Comparison of ENCODE assay signal across 9 mouse cellular contexts in the genomic region with DNA sequence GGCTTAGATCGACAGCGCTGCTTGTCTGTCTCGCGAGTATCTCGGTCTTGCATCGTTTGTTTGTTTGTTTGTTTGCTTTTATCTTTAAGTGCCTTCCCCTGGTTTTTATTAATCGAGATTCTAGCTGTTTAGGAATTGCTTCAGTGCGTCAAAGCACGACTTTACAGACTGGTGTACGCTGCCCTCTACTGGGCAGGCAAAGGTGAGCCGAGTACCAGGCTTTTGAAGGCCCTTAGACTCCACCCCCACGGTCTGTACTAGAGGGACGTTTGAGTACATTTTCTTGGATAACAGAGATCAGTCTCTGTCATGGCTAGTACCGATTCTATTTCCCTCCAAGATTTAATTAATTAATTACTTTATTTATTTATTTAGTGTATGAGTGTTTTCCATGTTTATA. TPM values are rescaled to one million over a fixed set of nuclear protein-coding genes. Genes with fewer than 3 reads are reported as not detected.
DNase-seq lines count a peak whose midpoint lies in the region; ATAC-seq and TF ChIP-seq lines count a peak whose summit lies in the region.
"Had no signal": no experiment of that assay in that cellular context is flagged by ENCODE, and none has a peak within 500 bp of the region (broad histone marks: within the 10 kb centered on the region; RNA-seq: fewer than 3 reads in every experiment).

No protein-coding gene starts in this region.

- no peak overlapping the region for H3K4me3 ChIP-seq in liver, postnatal 0 days (ENCODE audit: low read depth, low read length)

- intact Hi-C loops in heart, postnatal 14 days (cut with DNase I), result loop anchor here (1.0 to 5.0 kb wide), 2 partner anchors 63 to 169 kb away; no protein-coding TSS in a partner anchor

- WGBS in liver, postnatal 0 days (ENCODE audit: insufficient replicate concordance), result 6% methylated on average over 14 of the region's 14 CpGs

- ATAC-seq in liver, postnatal 0 days, result no peak
- ATAC-seq in erythroblast, adult 5-6 weeks (replicated peaks; ENCODE audit: low FRiP score, poor library complexity, severe bottlenecking), result no peak

- no peaks in the 10 kb centered on the region for H3K9me3 ChIP-seq in liver, postnatal 0 days (ENCODE audit: low read length)

- H3K36me3 ChIP-seq in liver, postnatal 0 days (replicated peaks; ENCODE audit: insufficient read depth, low read length), result no peaks in the 10 kb centered on the region

- TF ChIP-seq CTCF in liver, postnatal 0 days (IDR thresholded peaks at IDR 0.05; ENCODE audit: low read depth), result peak; percentile 87

- H3K27me3 ChIP-seq in liver, postnatal 0 days (ENCODE audit: insufficient read depth, low read length), result no peaks in the 10 kb centered on the region

- DNase-seq in ovary, postnatal 14 days (ENCODE audit: low spot score), result peak; percentile 48
- no peak for DNase-seq in ovary, adult 18-20 months (ENCODE audit: low spot score)
- peak; percentile 77 for DNase-seq in R1 (ENCODE audit: low read depth, low spot score)
- DNase-seq in cerebellum, postnatal 14 days, result peak; percentile 78 to 83
- peak; percentile 73 to 79 for DNase-seq in heart, postnatal 14 days
- DNase-seq in liver, postnatal 0 days, result peak; percentile 71
- DNase-seq in right cerebral cortex, postnatal 14 days, result peak; percentile 47

- no peak overlapping the region for H3K27ac ChIP-seq in liver, postnatal 0 days (ENCODE audit: low read depth)

- no peak for TF ChIP-seq EP300 in liver, postnatal 0 days (IDR thresholded peaks at IDR 0.05; ENCODE audit: low read depth)

- no peak overlapping the region for H3K4me2 ChIP-seq in liver, postnatal 0 days (ENCODE audit: low read depth, low read length)

- no peak overlapping the region for H3K9ac ChIP-seq in liver, postnatal 0 days (replicated peaks)

- H3K4me1 ChIP-seq in liver, postnatal 0 days (ENCODE audit: insufficient read depth), result peaks cover 4% of the 10 kb centered on the region; the same call in 1 of the 2 replicates

RNA-seq across cellular contexts. Expression of gene Mtg1, which starts 4.0 kb away (rescaled TPM):
- 10 to 100 TPM; 28.1 to 29.3 TPM for total RNA-seq in heart, postnatal 14 days (2021)
- 17.9 and 18.4 TPM in 2 replicates for polyA plus RNA-seq in liver, postnatal 0 days (2015; fragmentation: Nextera tagmentation; extraction: Ambion mirVana)
- 2.1 and 2.5 TPM in 2 replicates for total RNA-seq in erythroblast, adult 5-6 weeks (2015; ENCODE audit: low replicate concordance)
- 1.6 TPM in 1 of 2 replicates, not detected in the other for total RNA-seq in erythroblast, adult 5-6 weeks (2017; ENCODE audit: low replicate concordance)

RNA-seq across cellular contexts. Expression of gene Sprn, which starts 13.3 kb away (rescaled TPM):
- under 1 TPM; 0.32 to 0.41 TPM for total RNA-seq in heart, postnatal 14 days (2021)
- polyA plus RNA-seq in liver, postnatal 0 days (2015; fragmentation: Nextera tagmentation; extraction: Ambion mirVana), result 0.08 TPM in 2 replicates
- not detected in 2 replicates for total RNA-seq in erythroblast, adult 5-6 weeks (2015; ENCODE audit: low replicate concordance)
- total RNA-seq in erythroblast, adult 5-6 weeks (2017; ENCODE audit: low replicate concordance), result not detected in 2 replicates

RNA-seq across cellular contexts. Expression of gene Olfr522, which starts 23.2 kb away (rescaled TPM):
- not detected for total RNA-seq in heart, postnatal 14 days (2021)
- not detected in 2 replicates for polyA plus RNA-seq in liver, postnatal 0 days (2015; fragmentation: Nextera tagmentation; extraction: Ambion mirVana)
- not detected in 2 replicates for total RNA-seq in erythroblast, adult 5-6 weeks (2015; ENCODE audit: low replicate concordance)
- not detected in 2 replicates for total RNA-seq in erythroblast, adult 5-6 weeks (2017; ENCODE audit: low replicate concordance)
- total RNA-seq: gastrocnemius, postnatal 36 days had no signal

RNA-seq across cellular contexts. Expression of gene Echs1, which starts 25.1 kb away (rescaled TPM):
- 100 to 1,000 TPM; 298 to 315 TPM for total RNA-seq in heart, postnatal 14 days (2021)
- polyA plus RNA-seq in liver, postnatal 0 days (2015; fragmentation: Nextera tagmentation; extraction: Ambion mirVana), result 194 and 203 TPM in 2 replicates
- 12.5 and 23.4 TPM in 2 replicates for total RNA-seq in erythroblast, adult 5-6 weeks (2015; ENCODE audit: low replicate concordance)
- total RNA-seq in erythroblast, adult 5-6 weeks (2017; ENCODE audit: low replicate concordance), result 9.2 and 25.3 TPM in 2 replicates

RNA-seq across cellular contexts. Expression of gene Paox, which starts 25.8 kb away (rescaled TPM):
- 1 to 10 TPM; 3.6 to 3.9 TPM for total RNA-seq in heart, postnatal 14 days (2021)
- polyA plus RNA-seq in liver, postnatal 0 days (2015; fragmentation: Nextera tagmentation; extraction: Ambion mirVana), result 14.0 and 17.5 TPM in 2 replicates
- 0.84 and 3.3 TPM in 2 replicates for total RNA-seq in erythroblast, adult 5-6 weeks (2015; ENCODE audit: low replicate concordance)
- 1.2 and 7.9 TPM in 2 replicates for total RNA-seq in erythroblast, adult 5-6 weeks (2017; ENCODE audit: low replicate concordance)

Comparison
In these comparisons a context has a peak if more than half of its experiments do, and no peak if none do; other contexts are left out.
1. RNA of gene Mtg1, which starts 4.0 kb away (total RNA-seq): 28.1 to 29.3 TPM in heart, postnatal 14 days; 1.6 to 2.5 TPM in erythroblast, adult 5-6 weeks; every median in the first group is over 4 times any median in the second.